Mouse (Mus musculus): ENCODE measurements around the gene Hnrnpm.
A peak's percentile ranks its signal among the peaks of the same experiment; 100 is the strongest.

- no peak for TF ChIP-seq RCOR1 (IDR thresholded peaks at IDR 0.05; ENCODE audit: low read depth, low read length)
- peak; percentile 51 for TF ChIP-seq RAD21 (IDR thresholded peaks at IDR 0.05; ENCODE audit: low read depth, low read length)
- no peak for TF ChIP-seq POLR2A (IDR thresholded peaks at IDR 0.05; ENCODE audit: control insufficient read depth in 1 of 2, insufficient read depth in 1 of 2, low read depth in 1 of 2, low read length in 2 of 2, poor library complexity in 1 of 2)
- TF ChIP-seq CTCF (IDR thresholded peaks at IDR 0.05 in 2 of 3, conservative IDR thresholded peaks at IDR 0.05 in 1 of 3; ENCODE audit: control insufficient read depth in 1 of 3, insufficient read depth in 1 of 3, low read depth in 2 of 3, low read length in 3 of 3, poor library complexity in 1 of 3, severe bottlenecking in 1 of 3) = peak; percentile 23 to 45 (median 39); a peak in 4 of 6 replicates
- TF ChIP-seq KAT2A (conservative IDR thresholded peaks at IDR 0.05; ENCODE audit: low read depth, low read length) = no peak
- no peak for TF ChIP-seq UBTF (IDR thresholded peaks at IDR 0.05; ENCODE audit: borderline replicate concordance, insufficient read depth, low read depth, low read length)
- no peak for TF ChIP-seq MAX (IDR thresholded peaks at IDR 0.05; ENCODE audit: low read length)
- no peak for TF ChIP-seq USF1 (IDR thresholded peaks at IDR 0.05; ENCODE audit: low read depth, low read length)
- TF ChIP-seq EP300 (IDR thresholded peaks at IDR 0.05; ENCODE audit: low read depth in 1 of 2, low read length in 2 of 2) = no peak
- no peak for TF ChIP-seq ZKSCAN1 (IDR thresholded peaks at IDR 0.05; ENCODE audit: low read depth, low read length)
Observed at GRCm38 (mm10) chr17:33597271-33597670, 89.4 kb downstream of the Hnrnpm start.
